Mouse (Mus musculus): ENCODE measurements at regions not wholly inside any gene's neighbourhood (a gene's known extent, or its start where the extent isn't known, plus 50 kb on each side); places are given as distances from the start of the nearest gene placed in this dataset.

DNA sequence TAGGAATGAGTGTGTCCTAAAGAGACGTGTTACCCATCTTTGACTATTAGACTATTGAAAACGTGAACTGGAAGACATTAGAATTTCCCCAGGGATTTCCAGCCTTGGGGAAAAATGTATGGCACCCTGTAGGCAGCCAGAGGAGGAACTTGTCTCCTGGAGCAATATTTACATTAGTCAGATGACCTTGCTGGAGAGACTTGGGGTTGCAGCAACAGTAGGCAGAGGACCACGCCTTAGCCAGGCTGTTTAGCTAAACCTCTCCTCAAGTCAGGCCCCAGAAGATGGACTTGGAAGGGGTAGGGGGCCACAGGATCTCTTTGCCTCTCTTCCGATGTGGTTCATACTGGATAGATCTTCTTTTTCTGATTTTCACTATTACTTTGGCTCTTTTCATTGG is 64.1 kb upstream of the Acpp start:
- TF ChIP-seq POLR2A (IDR thresholded peaks at IDR 0.05; ENCODE audit: control insufficient read depth in 1 of 2, insufficient read depth in 1 of 2, low read depth in 1 of 2, low read length in 2 of 2, poor library complexity in 1 of 2): no peak
- no peak for TF ChIP-seq JUND (IDR thresholded peaks at IDR 0.05; ENCODE audit: low read depth, low read length)
- no peak for TF ChIP-seq ZMIZ1 (IDR thresholded peaks at IDR 0.05; ENCODE audit: low read depth, low read length)
- TF ChIP-seq GATA1 (IDR thresholded peaks at IDR 0.05; ENCODE audit: low read depth, low read length): no peak
- TF ChIP-seq MEF2A (IDR thresholded peaks at IDR 0.05; ENCODE audit: extremely low read depth, insufficient replicate concordance, low read depth, low read length, poor library complexity, severe bottlenecking): no peak
- no peak for TF ChIP-seq EP300 (IDR thresholded peaks at IDR 0.05; ENCODE audit: low read depth in 1 of 2, low read length in 2 of 2)
- TF ChIP-seq POLR2AphosphoS5 (IDR thresholded peaks at IDR 0.05; ENCODE audit: borderline replicate concordance, low read depth, low read length): no peak
- TF ChIP-seq MAX (IDR thresholded peaks at IDR 0.05; ENCODE audit: low read length): no peak
- no peak for TF ChIP-seq ZNF384 (IDR thresholded peaks at IDR 0.05; ENCODE audit: low read depth, low read length)
- TF ChIP-seq RAD21 (IDR thresholded peaks at IDR 0.05; ENCODE audit: low read depth, low read length): no peak
- no peak for TF ChIP-seq CTCF (IDR thresholded peaks at IDR 0.05 in 2 of 3, conservative IDR thresholded peaks at IDR 0.05 in 1 of 3; ENCODE audit: control insufficient read depth in 1 of 3, insufficient read depth in 1 of 3, low read depth in 2 of 3, low read length in 3 of 3, poor library complexity in 1 of 3, severe bottlenecking in 1 of 3)

Data from MEL (cell line).